ENCODE assay signal across 30 mouse cellular contexts in genomic region chr8:127909580-127909979, GRCm38 (mm10).
DNase-seq lines count a peak whose midpoint lies in the region; ATAC-seq and TF ChIP-seq lines count a peak whose summit lies in the region.
"Had no signal": no experiment of that assay in that cellular context is flagged by ENCODE, and none has a peak within 500 bp of the region (broad histone marks: within the 10 kb centered on the region; RNA-seq: fewer than 3 reads in every experiment).

No protein-coding gene starts in this region.

- intact Hi-C loops in heart, adult 2 months (cut with DNase I): no loop called here

- H3K27ac ChIP-seq in heart, adult 2 months: no peak overlapping the region
- H3K27ac ChIP-seq: embryonic facial prominence, embryonic 12.5 days; forebrain, embryonic 15.5 days; hindbrain, embryonic 10.5 days; hindbrain, embryonic 15.5 days; intestine, embryonic 15.5 days; layer of hippocampus, adult 2 months; liver, embryonic 12.5 days; midbrain, embryonic 15.5 days; neural tube, embryonic 12.5 days; stomach, embryonic 15.5 days had no signal

- no peaks in the 10 kb centered on the region for H3K79me2 ChIP-seq in heart, adult 2 months (replicated peaks; ENCODE audit: control insufficient read depth, insufficient read depth, low read length)

- TF ChIP-seq CTCF in heart, adult 2 months (IDR thresholded peaks at IDR 0.05): no peak

- H3K4me1 ChIP-seq in heart, adult 2 months (ENCODE audit: control insufficient read depth, insufficient read depth, low read length): peaks cover 5% of the 10 kb centered on the region
- H3K4me1 ChIP-seq: embryonic facial prominence, embryonic 12.5 days; forebrain, embryonic 15.5 days; hindbrain, embryonic 10.5 days; hindbrain, embryonic 15.5 days; intestine, embryonic 15.5 days; liver, embryonic 12.5 days; midbrain, embryonic 15.5 days; neural tube, embryonic 12.5 days; stomach, embryonic 15.5 days had no signal

- H3K36me3 ChIP-seq in heart, adult 2 months (ENCODE audit: control insufficient read depth, insufficient read depth, low read length): peaks cover 4% of the 10 kb centered on the region; the same call in 1 of the 2 replicates
- H3K36me3 ChIP-seq: embryonic facial prominence, embryonic 12.5 days; forebrain, embryonic 15.5 days; hindbrain, embryonic 10.5 days; hindbrain, embryonic 15.5 days; intestine, embryonic 15.5 days; liver, embryonic 12.5 days; midbrain, embryonic 15.5 days; neural tube, embryonic 12.5 days; stomach, embryonic 15.5 days had no signal

- DNase-seq in thymus, postnatal 14 days: peak; percentile 5
- DNase-seq in thymus, postnatal 4 days: no peak
- no peak for DNase-seq in frontal cortex, postnatal 36 days (ENCODE audit: low spot score in 2 of 2)
- DNase-seq in cerebellum, postnatal 36 days: no peak
- DNase-seq in heart, adult 2 months: no peak
- DNase-seq in T-cell, adult 2 months (ENCODE audit: low spot score): no peak
- DNase-seq: adrenal gland, postnatal 10 days; cerebellum, adult 8-10 months; cerebellum, postnatal 25 days; embryo, embryonic 11 days; heart, postnatal 14 days; kidney, adult 2 months; kidney, postnatal 36 days; left cerebral cortex, postnatal 4 days; liver, postnatal 0 days; lung, postnatal 4 days; right cerebral cortex, postnatal 14 days; thymus, adult 18-20 months had no signal

- 55% methylated on average over 2 of the region's 2 CpGs for WGBS in heart, adult 2 months

- no peak overlapping the region for H3K9ac ChIP-seq in heart, adult 2 months (ENCODE audit: low read depth, low read length)
- H3K9ac ChIP-seq: embryonic facial prominence, embryonic 12.5 days; forebrain, embryonic 15.5 days; hindbrain, embryonic 15.5 days; intestine, embryonic 15.5 days; liver, embryonic 12.5 days; liver, postnatal 0 days; midbrain, embryonic 15.5 days; neural tube, embryonic 12.5 days; stomach, embryonic 15.5 days had no signal

- TF ChIP-seq EP300 in heart, adult 2 months (IDR thresholded peaks at IDR 0.05; ENCODE audit: insufficient read depth, low read depth, low read length): no peak

- no peak for TF ChIP-seq POLR2A in heart, adult 2 months (IDR thresholded peaks at IDR 0.05; ENCODE audit: insufficient read depth, low read depth, low read length)

- peak; percentile 94 for ATAC-seq in activated CD4-positive, CD25-positive, alpha-beta regulatory T cell, adult 4 months
- peak; percentile 82 for ATAC-seq in megakaryocyte, adult 5-6 weeks (ENCODE audit: poor library complexity, severe bottlenecking)
- ATAC-seq: forebrain, embryonic 15.5 days; intestine, embryonic 15.5 days; liver, embryonic 12.5 days; liver, postnatal 0 days; midbrain, embryonic 15.5 days had no signal

- H3K4me3 ChIP-seq in heart, adult 2 months: no peak overlapping the region
- H3K4me3 ChIP-seq: embryonic facial prominence, embryonic 12.5 days; forebrain, embryonic 15.5 days; hindbrain, embryonic 10.5 days; hindbrain, embryonic 15.5 days; intestine, embryonic 15.5 days; layer of hippocampus, adult 2 months; liver, embryonic 12.5 days; midbrain, embryonic 15.5 days; neural tube, embryonic 12.5 days; stomach, embryonic 15.5 days had no signal

- no peaks in the 10 kb centered on the region for H3K27me3 ChIP-seq in heart, adult 2 months (ENCODE audit: control insufficient read depth, insufficient read depth, low read length)
- H3K27me3 ChIP-seq: embryonic facial prominence, embryonic 12.5 days; forebrain, embryonic 15.5 days; hindbrain, embryonic 15.5 days; intestine, embryonic 15.5 days; liver, embryonic 12.5 days; midbrain, embryonic 15.5 days; neural tube, embryonic 12.5 days; stomach, embryonic 15.5 days had no signal
